Mouse (Mus musculus) CH12.LX (cell line): ENCODE measurements around the gene Polr1b. TPM values are rescaled to one million over a fixed set of nuclear protein-coding genes. Genes with fewer than 3 reads are reported as not detected.

Source experiments
- DNase-seq: peaks from one replicate; pipeline ENCODE4 v3.0.0-alpha.2; 2013; ENCODE audit errors: extremely low read depth
- H3K27ac ChIP-seq: 2 replicates; pipeline ENCODE4 v1.5.1; 2012; ENCODE audit warnings: low read depth, mild to moderate bottlenecking, control low read depth, moderate library complexity; ENCODE audit not compliant: insufficient read depth
- H3K27me3 ChIP-seq: replicated peaks from 2 replicates; pipeline ENCODE3; 2012; ENCODE audit warnings: inconsistent platforms
- H3K36me3 ChIP-seq, 2 experiments: replicated peaks in 1 of 2; 2 replicates each; pipeline versions ENCODE3 to v1.6.1; 2012; ENCODE audit warnings: inconsistent platforms in 1 of 2, low read length in 1 of 2, mild to moderate bottlenecking in 1 of 2, mixed read lengths in 1 of 2, moderate library complexity in 1 of 2; ENCODE audit not compliant: control insufficient read depth in 1 of 2, insufficient read depth in 1 of 2
- H3K4me1 ChIP-seq, 2 experiments: 2 replicates each; pipeline ENCODE4 v1.6.1; 2012; ENCODE audit warnings: inconsistent platforms in 1 of 2, moderate library complexity in 1 of 2; ENCODE audit not compliant: insufficient read depth in 2 of 2, control insufficient read depth in 1 of 2
- H3K4me2 ChIP-seq: 2 replicates; pipeline ENCODE4 v1.6.1; 2012; ENCODE audit warnings: low read depth, mild to moderate bottlenecking, control low read depth; ENCODE audit not compliant: poor library complexity, insufficient read depth, severe bottlenecking
- H3K4me3 ChIP-seq, 3 experiments: fragments of 150-350 bp in 1 of 3; sonication (generic) in 1 of 3; replicated peaks in 1 of 3; 2 replicates each; pipeline versions ENCODE3 to v1.5.1; 2011 to 2012; ENCODE audit warnings: low read depth in 2 of 3, low read length in 2 of 3, mild to moderate bottlenecking in 2 of 3, moderate library complexity in 2 of 3, control low read depth in 1 of 3, improper control_type of control experiment in 1 of 3, inconsistent platforms in 1 of 3, mixed read lengths in 1 of 3; ENCODE audit not compliant: poor library complexity in 1 of 3
- H3K79me2 ChIP-seq: replicated peaks from 2 replicates; pipeline ENCODE4 v1.6.1; 2012; ENCODE audit warnings: mild to moderate bottlenecking, moderate library complexity; ENCODE audit not compliant: control insufficient read depth, poor library complexity, insufficient read depth, severe bottlenecking; ENCODE audit errors: extremely low read depth
- H3K9ac ChIP-seq: 2 replicates; pipeline ENCODE4 v1.6.1; 2012; ENCODE audit warnings: low read depth, mild to moderate bottlenecking, control low read depth, moderate library complexity; ENCODE audit not compliant: insufficient read depth
- H3K9me3 ChIP-seq: replicated peaks from 2 replicates; pipeline ENCODE3; 2012; ENCODE audit warnings: low read length, inconsistent platforms, mixed read lengths
- BHLHE40 ChIP-seq: IDR thresholded peaks from 2 replicates; pipeline ENCODE4 v1.6.1; 2011; ENCODE audit warnings: mild to moderate bottlenecking, low read depth, low read length, improper control_type of control experiment
- CTCF ChIP-seq, 2 experiments: IDR thresholded peaks in 1 of 2; conservative IDR thresholded peaks in 1 of 2; 2 replicates each; pipeline ENCODE4 v1.5.1; 2011 to 2012; ENCODE audit warnings: low read depth in 2 of 2, low read length in 2 of 2, improper control_type of control experiment in 1 of 2, inconsistent platforms in 1 of 2, mild to moderate bottlenecking in 1 of 2, moderate library complexity in 1 of 2
- ELF1 ChIP-seq: IDR thresholded peaks from 2 replicates; pipeline ENCODE4 v1.6.1; 2014; ENCODE audit warnings: low read depth, mild to moderate bottlenecking, inconsistent platforms, low read length, improper control_type of control experiment
- EP300 ChIP-seq: IDR thresholded peaks from 2 replicates; pipeline ENCODE4 v1.6.1; 2011; ENCODE audit warnings: low read length, improper control_type of control experiment
- IRF4 ChIP-seq: IDR thresholded peaks from 2 replicates; pipeline ENCODE4 v1.6.1; 2014; ENCODE audit warnings: low read depth, mild to moderate bottlenecking, inconsistent platforms, low read length, improper control_type of control experiment
- MEF2A ChIP-seq: IDR thresholded peaks from 2 replicates; pipeline ENCODE4 v1.6.1; 2014; ENCODE audit warnings: low read depth, mild to moderate bottlenecking, inconsistent platforms, low read length, improper control_type of control experiment, borderline replicate concordance
- MXI1 ChIP-seq: IDR thresholded peaks from 2 replicates; pipeline ENCODE4 v1.6.1; 2011; ENCODE audit warnings: mild to moderate bottlenecking, low read depth, low read length, improper control_type of control experiment
- RAD21 ChIP-seq: IDR thresholded peaks from 2 replicates; pipeline ENCODE4 v1.6.1; 2011; ENCODE audit warnings: low read depth, mild to moderate bottlenecking, low read length, improper control_type of control experiment, moderate library complexity
- RCOR1 ChIP-seq: conservative IDR thresholded peaks from 2 replicates; pipeline ENCODE4 v1.6.1; 2012; ENCODE audit warnings: low read depth, mild to moderate bottlenecking, inconsistent platforms, low read length, improper control_type of control experiment
- SIN3A ChIP-seq: IDR thresholded peaks from 2 replicates; pipeline ENCODE4 v1.6.1; 2012; ENCODE audit warnings: low read length, improper control_type of control experiment, inconsistent platforms
- SMC3 ChIP-seq: IDR thresholded peaks from 2 replicates; pipeline ENCODE4 v1.6.1; 2011; ENCODE audit warnings: low read depth, low read length, improper control_type of control experiment
- TBP ChIP-seq: conservative IDR thresholded peaks from 2 replicates; pipeline ENCODE4 v1.6.1; 2011; ENCODE audit warnings: low read depth, low read length, improper control_type of control experiment
- ZMIZ1 ChIP-seq: IDR thresholded peaks from 2 replicates; pipeline ENCODE4 v1.6.1; 2012; ENCODE audit warnings: low read depth, mild to moderate bottlenecking, inconsistent platforms, low read length, improper control_type of control experiment
- dilution Hi-C: fragments of 300-500 bp; cut with MboI; formaldehyde crosslinking; loops from 2 replicates; pipeline ENCODE4 v1.14.3; 2020; ENCODE audit warnings: low sequenced_read_pairs; ENCODE audit not compliant: extremely low pct_unique_long_range_greater_than_20kb, extremely low pct_ligation_motif_present
- in situ Hi-C: fragments of 300-500 bp; cut with MboI; formaldehyde crosslinking; loops from 3 replicates; pipeline ENCODE4 v1.14.3; 2019; ENCODE audit warnings: low sequenced_read_pairs, low pct_ligation_motif_present, low pct_unique_long_range_greater_than_20kb, mixed read lengths
- polyA plus RNA-seq: library from polyadenylated mRNA; unstranded; fragments of >175 nt; gene quantifications from 2 replicates; pipeline ENCODE4 v1.2.1, GENCODE M21; 2012; ENCODE audit warnings: low read depth; ENCODE audit not compliant: insufficient read length
- total RNA-seq, 2 experiments: library from RNA; depleted of rRNA; stranded (reverse); fragments of 300-350 nt in 1 of 2; fragments of >200 nt in 1 of 2; gene quantifications; 2 replicates each; pipeline ENCODE4 v1.2.3; 2012 to 2014

Gene Polr1b
- total and polyA plus RNA-seq, 3 experiments = 68.0 to 83.1 (median 70.5) TPM

- Histone ChIP-seq H3K79me2 (0 out of 2 replicates have a peak, but pooled peaks cover 3% of the 10 kb centered on the region), H3K9me3 (peaks cover 2% of the 10 kb centered on the region), H3K9ac (no peak overlapping the region), H3K36me3 (peaks cover 16 to 44% of the 10 kb centered on the region in 2 experiments), H3K27me3 (no peaks in the 10 kb centered on the region), H3K4me2 (no peak overlapping the region), H3K4me3 (no peak overlapping the region), H3K27ac (no peak overlapping the region), H3K4me1 (peaks cover 5 to 26% of the 10 kb centered on the region in 2 experiments; a peak in 3 of 4 replicates)
- DNase-seq = peak; percentile 34
- dilution Hi-C loops = no loop called here
- in situ Hi-C loops = no loop called here
- TF ChIP-seq RCOR1 (no peak), SMC3 (peak; percentile 28), RAD21 (no peak; the same call in 1 of the 2 replicates), CTCF (conservative IDR thresholded peaks at IDR 0.05 in 1 of 2, IDR thresholded peaks at IDR 0.05 in 1 of 2; ENCODE audit: low read depth in 2 of 2, low read length in 2 of 2) (peak in 1 of 2 experiments; percentile 50; a peak in 2 of 4 replicates)
Measured at GRCm38 (mm10) chr2:129132231-129132630, 31.4 kb downstream of the Polr1b start.

- peaks cover 16 to 36% of the 10 kb centered on the region in 2 experiments for H3K36me3 ChIP-seq
- in situ Hi-C loops = no loop called here
- peaks cover 2% of the 10 kb centered on the region for H3K9me3 ChIP-seq
- H3K9ac ChIP-seq = no peak overlapping the region
- dilution Hi-C loops = no loop called here
- 0 out of 2 replicates have a peak, but pooled peaks cover 3% of the 10 kb centered on the region for H3K79me2 ChIP-seq
- H3K4me2 ChIP-seq = no peak overlapping the region
- no peak overlapping the region for H3K27ac ChIP-seq
- H3K4me1 ChIP-seq = peaks cover 5 to 26% of the 10 kb centered on the region in 2 experiments; a peak in 3 of 4 replicates
- no peaks in the 10 kb centered on the region for H3K27me3 ChIP-seq
- DNase-seq = no peak
- no peak overlapping the region for H3K4me3 ChIP-seq
- TF ChIP-seq RAD21 (no peak), SMC3 (no peak), SIN3A (no peak), TBP (no peak)
Measured at GRCm38 (mm10) chr2:129133006-129133805, 32.4 kb downstream of the Polr1b start.

- no peaks in the 10 kb centered on the region for H3K27me3 ChIP-seq
- TF ChIP-seq BHLHE40 = no peak
- TF ChIP-seq EP300 = no peak
- TF ChIP-seq ELF1 = no peak
- TF ChIP-seq IRF4 = no peak
- TF ChIP-seq MXI1 = no peak
- TF ChIP-seq ZMIZ1 = no peak
- no peak for TF ChIP-seq MEF2A
- TF ChIP-seq, all 38 proteins: peak for 0
- Histone ChIP-seq H3K27ac (no peak overlapping the region), H3K9me3 (no peaks in the 10 kb centered on the region), H3K36me3 (no peaks in the 10 kb centered on the region), H3K4me3 (no peak overlapping the region), H3K79me2 (no peaks in the 10 kb centered on the region), H3K4me2 (no peak overlapping the region), H3K9ac (no peak overlapping the region), H3K4me1 (peaks cover 7 to 11% of the 10 kb centered on the region in 2 experiments; a peak in 3 of 4 replicates)
- in situ Hi-C loops (no loop called here), dilution Hi-C loops (no loop called here)
- DNase-seq = no peak
Measured at GRCm38 (mm10) chr2:129139906-129140305, 39.1 kb downstream of the Polr1b start.
